Mouse (Mus musculus) cortical plate, adult 2 months (tissue): ENCODE results near the gene Slc7a10.

ENCODE experiments used
- CTCF ChIP-seq: fragments of 200-500 bp; IDR thresholded peaks from 2 replicates; pipeline ENCODE4 v1.5.1; 2011; ENCODE audit warnings: mild to moderate bottlenecking, control low read depth, low read length; ENCODE audit not compliant: insufficient read depth; ENCODE audit errors: extremely low read depth
- POLR2A ChIP-seq: fragments of 200-500 bp; IDR thresholded peaks from 2 replicates; pipeline ENCODE4 v1.6.1; 2011; ENCODE audit warnings: mild to moderate bottlenecking, low read length, control low read depth; ENCODE audit not compliant: insufficient read depth; ENCODE audit errors: extremely low read depth

- no peak for TF ChIP-seq POLR2A
- no peak for TF ChIP-seq CTCF
Observed at GRCm38 (mm10) chr7:35175533-35175932, 10.7 kb upstream of the Slc7a10 start.
